Mouse (Mus musculus) cerebellum, adult 11-12 months (tissue): ENCODE data around the gene Tbcc.
"Not testable (repeated sequence)": the region's sequence is repeated elsewhere in the genome, so short reads cannot be mapped to it uniquely, and the experiment has no call there.

Experiments used
- DNase-seq: peaks from one replicate; pipeline ENCODE4 v3.0.0; 2022

Tbcc gene

DNA sequence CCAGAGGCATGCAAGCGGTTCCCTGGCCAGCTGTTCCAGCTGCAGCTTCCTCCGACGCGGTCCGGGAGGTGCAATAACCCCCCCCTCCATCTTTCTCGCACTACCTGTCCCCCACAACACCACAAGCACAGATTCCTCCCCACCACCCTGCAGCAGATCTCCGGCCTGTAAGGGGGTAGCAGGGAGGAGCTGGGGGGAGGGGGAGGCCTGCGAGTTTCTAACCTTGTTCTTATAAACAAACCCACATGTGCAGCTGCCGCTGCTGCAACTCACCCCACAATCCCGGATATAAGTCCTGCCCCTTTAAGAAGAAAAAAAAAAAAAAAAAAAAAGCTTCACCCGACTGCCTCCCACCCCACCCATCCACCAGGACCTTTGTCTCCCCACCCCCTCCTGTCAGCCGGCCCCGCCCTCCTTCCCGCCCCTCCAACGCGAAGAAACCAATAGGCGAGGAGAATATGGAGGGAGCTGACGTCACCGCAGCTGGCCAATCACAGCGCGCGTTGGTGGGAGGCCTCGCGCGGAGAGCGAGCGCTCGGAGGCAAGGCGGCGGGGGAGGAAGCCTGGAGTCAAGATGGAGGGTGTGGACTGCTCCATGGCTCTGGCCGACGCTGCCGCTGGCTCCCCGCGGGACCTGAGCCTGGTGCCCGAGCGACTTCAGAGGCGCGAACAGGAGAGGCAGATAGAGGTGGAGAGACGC lies at the start of gene Tbcc:
Tbcc (plus strand) TSS at position 569 of the 700 bp plus-strand sequence.
- peak; percentile 98 for DNase-seq

DNA sequence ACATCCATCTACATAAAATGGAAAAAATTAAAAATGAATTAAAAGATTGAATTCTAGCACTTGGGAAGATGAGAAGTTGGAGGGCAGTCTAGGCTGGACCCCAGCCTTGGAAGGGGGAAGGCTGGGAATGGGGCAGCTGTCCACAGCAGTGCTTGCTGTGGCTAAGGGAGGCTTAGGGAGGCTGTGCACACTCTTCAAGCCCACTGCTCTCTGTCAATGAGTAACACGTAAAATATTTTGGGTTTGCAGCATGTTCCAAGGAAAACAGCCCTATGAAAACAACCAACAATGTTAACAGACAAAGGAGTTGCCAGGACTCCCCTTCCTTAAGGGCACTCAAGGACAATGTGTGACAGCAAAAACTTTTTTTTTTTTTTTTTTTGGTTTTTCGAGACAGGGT lies 47.5 kb upstream of the Tbcc start:
- DNase-seq, result no peak

DNA sequence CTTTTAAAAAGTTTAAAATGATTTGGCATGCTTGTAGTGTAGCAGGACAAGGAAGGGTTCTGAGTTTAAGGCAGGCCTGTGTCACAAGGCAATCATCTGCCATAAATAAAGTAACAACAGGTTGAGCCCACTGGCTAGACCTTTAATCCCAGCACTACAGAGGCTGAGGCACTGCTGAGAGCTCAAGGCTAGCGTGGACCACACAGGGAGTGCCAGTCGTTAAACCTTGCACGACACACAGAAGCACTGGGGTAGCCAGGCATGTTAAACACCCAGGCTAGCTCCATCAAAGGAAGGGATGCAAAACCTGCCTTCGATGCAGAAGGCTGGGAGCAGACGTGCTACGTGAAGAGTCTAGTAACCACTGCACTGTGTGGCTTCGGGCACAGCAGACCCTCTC lies 46.8 kb upstream of the Tbcc start:
- DNase-seq, result no peak

DNA sequence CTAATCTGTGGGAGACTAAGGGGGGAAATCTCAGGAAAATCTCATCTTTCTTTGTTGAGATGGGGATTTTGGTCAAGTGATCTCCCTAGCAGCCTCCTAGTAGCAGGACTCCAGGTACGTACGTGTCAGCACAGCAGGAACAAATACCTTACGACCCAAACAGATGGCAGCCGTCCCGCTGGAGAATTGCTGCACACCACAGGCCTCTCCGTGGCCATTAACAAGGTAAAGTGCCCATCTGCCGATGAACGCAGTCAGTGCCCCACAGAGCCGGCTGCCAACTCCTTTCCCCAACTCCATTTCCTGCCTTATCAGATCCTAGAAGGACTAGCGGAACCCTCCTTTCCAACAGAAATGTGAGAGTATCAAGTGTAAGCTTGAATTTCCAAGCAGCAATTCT lies 45.7 kb upstream of the Tbcc start:
- peak; percentile 79 for DNase-seq

DNA sequence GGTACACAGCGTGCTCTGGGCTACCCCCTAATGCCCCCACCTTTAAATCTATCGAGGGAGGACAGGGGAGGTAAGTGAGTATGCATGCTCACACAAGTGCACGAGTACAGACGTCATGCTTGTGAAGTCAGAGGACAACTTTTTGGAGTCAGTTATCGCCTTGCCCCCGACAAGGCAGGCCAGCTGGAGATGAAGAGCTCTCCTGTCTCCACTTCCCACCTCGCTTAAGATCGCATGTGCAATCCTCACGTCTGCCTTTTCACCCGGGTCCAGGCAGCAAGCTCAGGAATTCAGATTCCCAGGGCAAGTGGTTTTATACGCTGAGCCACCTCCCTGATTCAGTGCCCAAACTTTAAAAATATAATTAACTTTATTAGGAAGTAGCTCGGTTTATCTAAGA lies 45.2 kb upstream of the Tbcc start:
- DNase-seq, result no peak

DNA sequence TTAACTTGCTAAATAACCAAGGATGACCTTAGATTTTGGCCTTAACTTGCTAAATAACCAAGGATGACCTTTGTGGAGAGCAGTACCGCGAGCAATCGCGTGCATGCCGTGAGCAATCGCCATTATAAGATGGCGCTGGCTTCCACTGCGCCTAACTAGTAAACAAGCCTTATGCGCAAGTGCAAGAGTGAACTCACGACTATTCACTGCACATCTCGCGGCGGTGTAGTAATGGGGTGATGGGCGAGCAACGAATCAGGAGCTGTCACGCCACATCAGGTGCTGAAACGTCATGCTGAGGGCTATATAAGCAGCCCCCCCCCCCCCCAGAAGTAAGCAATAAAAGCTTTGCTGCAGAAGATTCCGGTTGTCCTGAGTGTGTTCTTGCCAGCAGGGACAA lies 43.9 kb upstream of the Tbcc start:
- not testable (repeated sequence) for DNase-seq

DNA sequence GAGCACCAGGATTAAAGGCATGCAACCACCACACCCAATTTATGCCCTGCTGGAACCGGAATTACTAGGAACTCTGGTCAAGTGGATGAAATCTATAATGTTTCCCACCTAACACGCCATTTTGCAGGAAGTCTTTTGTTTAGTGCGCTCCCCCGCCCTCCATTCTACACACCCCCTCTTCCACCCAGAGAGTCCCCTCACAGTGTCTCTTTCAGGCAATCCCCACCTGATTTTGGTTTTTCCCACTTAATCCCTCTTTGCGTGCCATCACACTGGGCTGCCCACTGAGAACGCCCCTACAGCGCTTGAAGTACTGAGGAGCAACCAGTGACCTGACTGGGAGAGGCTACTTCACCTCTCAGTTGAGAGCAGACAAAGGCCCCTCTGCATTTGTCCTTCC lies 43.3 kb upstream of the Tbcc start:
- no peak for DNase-seq

DNA sequence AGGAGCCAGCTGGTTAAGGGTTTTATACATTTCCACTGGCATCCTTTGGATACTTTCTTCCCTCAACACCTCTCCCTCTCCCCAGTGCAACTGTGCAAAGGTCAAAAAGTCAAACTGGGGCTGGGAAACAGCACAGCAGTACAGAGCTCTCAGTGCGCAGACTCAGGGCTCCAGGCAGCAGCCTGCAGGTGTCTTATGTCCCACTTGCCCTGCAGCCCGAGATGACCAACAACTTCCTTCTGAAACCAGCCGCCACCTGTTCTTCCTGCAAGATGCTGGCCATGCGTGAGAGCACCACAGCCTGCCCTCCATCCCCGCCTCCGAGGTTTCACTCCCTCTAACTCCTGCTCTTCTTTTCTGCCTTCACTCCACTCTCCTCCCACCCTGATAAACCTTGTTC lies 37.8 kb upstream of the Tbcc start:
- peak; percentile 41 for DNase-seq

DNA sequence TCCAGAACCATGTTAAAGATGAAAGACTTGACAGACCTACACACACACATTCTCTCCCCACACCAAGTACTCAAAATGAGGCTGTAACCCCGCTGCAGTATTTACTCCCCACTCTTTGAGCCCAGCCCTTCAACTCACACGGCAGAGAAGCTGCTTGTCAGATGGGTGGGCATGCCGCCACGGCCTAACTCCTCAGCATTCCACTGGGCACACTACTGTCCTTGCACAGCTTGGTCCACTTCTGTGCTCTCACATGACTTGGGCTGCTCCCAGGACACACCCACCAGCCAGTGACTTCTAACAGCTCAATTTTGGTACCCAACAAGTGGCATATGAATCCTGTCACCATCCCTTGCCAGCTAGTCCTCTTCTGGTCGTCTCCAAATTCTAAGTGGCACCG lies 37.2 kb upstream of the Tbcc start:
- peak; percentile 76 for DNase-seq

DNA sequence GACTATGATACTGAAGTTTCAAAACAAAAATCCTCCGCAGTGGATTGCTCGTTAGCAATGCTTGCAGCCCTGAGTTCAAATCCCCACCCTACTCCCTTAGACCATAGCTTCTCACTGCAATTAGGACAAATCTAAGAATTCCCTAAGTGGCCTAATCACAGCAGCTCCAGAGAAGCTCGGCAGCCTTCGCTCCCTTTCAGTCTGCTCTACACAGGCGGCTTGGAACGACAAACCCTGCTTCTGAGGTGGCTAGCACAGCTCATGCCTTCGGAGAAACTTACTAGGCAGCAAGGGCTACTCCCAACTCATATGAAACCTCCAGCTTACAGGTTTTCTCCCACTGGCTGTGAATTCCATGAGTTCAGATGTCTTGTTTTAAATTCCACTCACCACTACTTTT lies 36.4 kb upstream of the Tbcc start:
- DNase-seq, result no peak

DNA sequence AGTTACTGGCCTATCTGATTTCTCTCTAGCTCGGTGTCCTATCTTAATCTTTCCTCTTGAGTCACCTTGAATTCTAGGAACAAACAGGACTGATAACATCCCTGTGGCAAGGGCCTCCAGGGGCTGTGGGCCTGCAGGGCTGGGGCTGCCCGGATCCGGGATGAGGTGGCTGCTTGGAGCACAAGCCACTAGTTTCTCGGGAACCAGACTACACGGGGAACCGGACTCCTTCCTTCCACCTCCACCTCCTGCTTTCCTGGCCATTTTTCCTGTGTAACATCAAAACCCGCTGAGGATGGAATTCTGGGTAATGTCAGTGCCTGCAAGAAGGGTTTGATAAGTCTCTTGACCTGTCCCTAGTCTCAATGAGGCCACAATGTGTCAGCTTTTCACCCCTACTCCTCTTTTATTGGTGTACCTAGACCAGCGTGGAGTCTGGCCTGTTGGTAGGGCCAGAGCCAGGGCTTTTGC lies 35.8 kb upstream of the Tbcc start:
- DNase-seq, result no peak

DNA sequence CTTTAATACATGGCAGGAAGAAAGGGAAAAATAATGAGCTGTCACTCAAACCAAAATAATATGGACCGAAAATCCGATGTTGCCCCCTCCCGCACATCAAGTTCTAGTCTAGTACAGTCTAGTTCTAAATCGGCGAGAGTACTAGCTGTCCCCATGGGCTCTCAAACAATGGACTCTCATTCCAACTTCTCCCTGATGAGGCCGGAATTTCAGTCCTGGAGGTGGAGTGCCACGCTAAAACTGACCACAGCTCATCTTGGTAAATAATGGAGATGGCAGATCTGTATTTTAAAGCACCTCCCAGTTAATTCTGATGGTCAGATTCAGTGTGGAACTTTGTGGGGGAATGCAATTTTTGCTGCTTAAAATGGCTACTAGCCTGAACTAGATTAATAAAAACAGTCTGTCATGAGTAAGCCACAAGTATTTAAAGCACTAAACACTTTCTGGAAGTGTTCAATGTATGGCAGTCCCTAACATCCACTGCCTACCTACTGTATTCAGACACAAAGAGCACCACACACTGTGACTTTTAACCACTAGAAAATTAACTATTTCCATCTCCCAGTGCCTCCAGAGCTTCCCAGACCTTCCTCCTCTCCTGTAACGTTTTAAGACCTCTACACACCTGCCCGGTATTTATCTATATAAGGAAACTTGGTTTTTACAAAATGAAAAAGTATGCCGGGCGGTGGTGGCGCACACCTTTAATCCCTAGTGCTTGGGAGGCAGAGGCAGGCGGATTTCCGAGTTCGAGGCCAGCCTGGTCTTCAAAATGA lies 35.0 kb upstream of the Tbcc start:
- peak; percentile 50 for DNase-seq

DNA sequence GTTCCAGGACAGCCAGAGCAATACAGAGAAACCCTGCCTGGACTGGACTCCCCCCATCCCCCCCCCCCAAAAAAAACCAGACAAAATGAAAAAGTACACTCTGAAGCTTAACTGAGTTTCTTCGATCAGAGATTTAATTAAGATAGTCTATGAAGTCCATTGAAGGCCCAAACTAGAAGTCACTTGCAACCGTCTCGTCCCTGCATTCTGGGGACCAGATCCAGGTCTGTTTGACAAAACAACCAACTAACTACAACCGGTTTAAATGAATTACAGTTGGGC lies 34.4 kb upstream of the Tbcc start:
- no peak for DNase-seq

DNA sequence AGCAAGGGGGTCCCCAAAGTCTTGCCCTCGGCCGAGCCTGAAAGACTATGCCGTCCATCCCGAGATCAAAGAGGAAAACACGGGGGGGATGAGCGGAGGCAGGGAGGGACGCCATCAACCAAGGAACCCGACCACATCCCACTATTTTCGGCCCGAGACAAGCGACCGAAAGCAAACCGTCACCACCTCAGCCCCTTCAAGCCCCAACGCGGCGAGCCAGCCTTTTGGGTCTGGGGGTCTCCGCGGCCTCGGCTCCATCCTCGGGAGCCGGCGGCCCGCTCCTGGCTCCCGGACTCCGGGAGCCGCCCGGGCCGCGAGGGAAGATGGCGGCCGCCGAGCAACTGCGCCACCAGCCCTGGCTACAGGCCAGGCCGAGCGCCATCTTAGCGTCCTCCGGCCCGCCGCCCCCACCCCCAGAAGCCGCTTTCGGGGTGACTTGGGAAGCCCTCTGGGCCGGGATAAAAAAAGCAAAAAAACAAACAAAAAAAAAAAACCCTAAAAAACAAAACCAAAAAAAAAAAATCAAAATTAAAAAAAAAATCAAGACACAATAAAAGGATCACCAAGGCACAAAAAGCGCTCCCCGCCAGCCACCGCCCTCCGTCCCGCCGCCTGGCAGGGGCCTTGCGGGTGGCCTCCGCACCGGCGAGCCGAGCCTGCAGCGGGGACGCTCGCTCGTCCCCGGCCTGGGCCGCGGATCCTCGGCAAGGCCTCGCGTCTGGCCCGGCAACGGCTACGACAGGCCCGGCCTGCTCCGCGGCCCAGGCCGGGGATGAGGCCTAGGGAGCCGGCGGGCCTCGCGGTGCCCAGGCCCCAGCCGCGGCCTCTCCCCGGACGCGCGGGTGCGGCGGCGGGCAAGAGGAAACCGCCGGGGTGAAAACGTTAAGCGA lies 33.8 kb upstream of the Tbcc start:
- peak; percentile 83 for DNase-seq

DNA sequence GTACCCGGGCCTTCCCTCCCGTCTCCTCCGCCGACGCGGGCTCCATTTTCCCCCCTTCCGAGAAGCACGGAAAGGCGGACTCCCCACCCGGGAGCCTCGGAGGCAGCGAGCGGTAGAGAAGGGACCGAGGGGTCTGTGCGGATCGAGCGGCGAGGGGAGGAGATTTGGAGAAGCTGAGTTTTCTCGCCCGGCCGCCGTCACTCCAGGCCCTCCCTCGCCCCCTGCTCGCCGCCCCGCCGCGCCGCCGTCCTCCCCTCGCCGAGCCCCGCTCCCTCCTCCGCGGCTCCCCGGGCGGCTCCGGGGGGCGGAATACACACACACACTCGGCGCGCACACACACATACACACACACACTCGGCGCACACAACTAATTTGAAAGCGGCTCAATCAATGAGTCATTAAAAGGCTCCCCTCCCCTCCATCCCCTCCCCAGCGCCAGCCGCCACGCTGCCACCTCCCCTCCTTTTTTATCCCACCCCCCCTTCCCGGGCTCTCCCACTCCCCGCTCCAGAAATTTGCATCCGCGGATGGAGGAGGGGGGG lies 33.1 kb upstream of the Tbcc start:
- DNase-seq, result peak; percentile 77

DNA sequence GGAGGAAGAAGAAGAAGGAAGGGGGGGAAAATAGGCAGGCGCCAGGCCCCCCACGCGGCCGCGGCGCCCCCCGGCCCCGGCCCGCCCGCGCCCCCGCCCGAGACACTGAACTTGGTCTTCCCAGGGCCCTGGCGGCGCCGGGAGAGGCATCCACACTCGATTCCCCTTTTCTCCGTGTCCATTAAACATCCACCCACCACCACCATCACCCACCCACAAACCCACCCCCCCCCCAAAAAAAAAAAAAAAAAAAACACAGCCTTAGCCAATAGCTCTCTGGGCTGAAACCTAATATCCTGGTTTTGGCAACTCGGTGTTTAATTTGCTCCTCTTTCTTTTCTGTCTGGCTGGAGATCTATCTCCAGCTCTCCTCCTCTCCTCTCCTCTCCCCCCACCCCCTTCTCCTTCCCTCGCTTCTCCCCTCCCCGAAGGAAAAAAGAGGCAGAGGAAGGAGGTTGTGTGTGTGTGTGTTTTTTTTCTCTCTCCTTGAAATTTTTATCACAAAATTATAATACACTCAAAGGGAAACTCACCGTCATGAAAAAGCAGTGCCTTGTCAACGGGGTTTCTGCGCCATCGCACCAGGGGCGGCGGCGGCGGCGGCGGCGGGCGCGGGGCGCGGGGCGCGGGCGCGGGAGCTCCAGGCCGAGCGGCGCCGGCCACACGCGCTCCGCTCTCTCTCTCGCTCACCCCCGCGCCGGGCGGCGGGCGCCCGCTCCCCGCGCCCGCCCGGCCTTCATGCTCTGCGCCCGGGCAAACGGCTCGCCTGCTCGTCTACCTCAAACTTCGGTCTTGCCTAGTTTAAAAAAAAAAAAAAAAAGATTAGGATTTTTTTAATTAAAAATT lies 32.4 kb upstream of the Tbcc start, which contains the start of gene Bicral:
Bicral (minus strand) TSS at position 580 of the 846 bp plus-strand sequence.
- DNase-seq, result peak; percentile 77

DNA sequence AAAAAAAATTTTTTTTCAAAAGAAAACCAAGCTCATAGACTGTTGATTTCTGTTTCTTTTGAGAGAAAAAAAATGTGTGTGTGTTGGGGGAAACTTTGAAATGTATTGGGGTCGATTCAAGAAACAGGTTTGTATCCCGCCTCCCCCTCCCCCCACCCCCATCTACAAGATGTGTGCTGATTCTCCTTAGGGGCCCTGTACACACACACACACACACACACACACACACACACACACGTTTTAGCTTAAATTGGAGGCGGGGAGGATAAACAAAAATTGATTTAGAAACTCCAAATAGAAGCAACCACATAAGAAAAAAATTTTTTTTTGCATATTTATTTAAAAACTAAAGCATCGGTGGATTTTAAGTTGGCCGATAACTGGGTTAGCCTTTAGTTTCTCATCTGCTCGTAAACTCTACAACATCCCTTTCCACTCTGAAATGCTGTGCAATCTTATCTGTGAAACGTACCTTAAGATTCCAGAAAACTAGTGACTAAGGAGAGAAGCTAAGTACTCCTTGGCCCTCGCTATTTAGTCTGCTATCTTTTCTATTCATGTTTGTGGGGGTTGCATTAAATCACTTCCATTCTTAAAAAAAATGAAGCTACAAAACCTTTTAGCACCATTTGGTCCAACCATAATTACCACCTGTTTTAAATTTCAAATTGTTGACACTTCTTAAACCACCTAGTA lies 31.6 kb upstream of the Tbcc start:
- no peak for DNase-seq

DNA sequence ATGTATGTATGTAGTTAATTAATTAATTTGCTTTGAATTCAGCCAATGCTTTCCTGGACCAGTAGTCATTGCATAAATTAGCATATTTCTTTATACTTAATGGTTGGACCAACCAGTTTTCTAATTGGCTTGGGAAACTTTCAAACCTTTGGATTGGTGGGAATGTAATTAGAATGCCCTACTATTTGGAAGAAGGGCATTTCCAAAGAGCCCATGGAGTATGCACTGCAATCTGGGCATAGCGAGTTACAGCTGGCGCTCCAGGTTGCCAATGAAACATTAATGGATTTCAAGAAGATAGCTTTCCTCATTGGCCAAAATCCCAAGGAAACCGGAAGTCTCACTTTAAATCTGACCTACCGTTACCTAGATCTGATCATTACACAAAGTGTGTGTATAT lies 30.4 kb upstream of the Tbcc start:
- DNase-seq, result no peak

DNA sequence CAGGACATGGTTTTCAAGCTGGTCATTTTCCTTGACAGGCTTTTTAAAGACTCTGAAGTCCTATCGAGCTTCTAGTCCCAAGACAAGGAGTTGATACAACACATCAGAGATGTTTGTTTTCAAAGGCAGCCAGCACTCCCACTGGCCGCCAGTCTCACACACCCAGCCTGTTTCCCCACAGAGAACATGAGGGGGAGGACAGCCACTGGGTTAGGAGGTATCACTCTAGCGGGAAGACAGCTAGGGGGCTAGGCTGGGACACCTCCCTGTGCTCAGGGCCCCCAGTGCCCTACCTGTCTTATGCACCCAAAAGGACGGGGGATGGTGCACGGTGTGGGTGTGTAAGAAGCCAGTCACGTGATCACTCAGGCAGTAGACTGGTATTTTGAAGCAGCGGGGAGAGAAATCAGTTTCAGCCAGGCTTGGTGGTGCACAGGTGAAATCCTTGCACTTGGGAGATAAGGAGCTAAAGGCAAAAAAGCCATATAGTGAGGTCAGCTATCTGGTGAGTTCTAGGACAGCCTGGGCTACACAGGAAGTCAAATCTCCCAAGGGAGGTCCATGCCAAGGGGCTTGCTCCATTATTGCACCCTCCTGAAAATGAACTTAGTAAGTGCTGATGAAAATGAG lies 25.8 kb upstream of the Tbcc start:
- no peak for DNase-seq

DNA sequence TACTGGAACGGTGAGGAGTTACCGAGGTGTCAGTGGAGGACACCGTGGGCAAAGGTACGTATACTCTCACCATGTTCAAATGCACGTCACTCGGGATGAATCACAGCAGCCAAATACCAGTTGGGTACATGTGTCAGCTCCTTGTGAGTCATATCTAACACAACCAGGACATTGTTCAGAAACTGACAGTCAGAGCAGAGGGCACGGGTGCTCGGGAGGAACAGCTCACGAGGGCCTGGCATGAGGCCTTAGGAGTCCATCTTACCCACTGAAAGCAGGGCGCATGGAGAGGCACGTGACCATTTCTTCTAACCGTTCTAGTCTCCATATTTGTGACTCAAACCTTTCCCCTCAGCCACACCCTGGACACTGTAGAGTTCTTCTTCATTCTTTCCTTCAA lies 23.6 kb upstream of the Tbcc start:
- DNase-seq, result no peak

DNA sequence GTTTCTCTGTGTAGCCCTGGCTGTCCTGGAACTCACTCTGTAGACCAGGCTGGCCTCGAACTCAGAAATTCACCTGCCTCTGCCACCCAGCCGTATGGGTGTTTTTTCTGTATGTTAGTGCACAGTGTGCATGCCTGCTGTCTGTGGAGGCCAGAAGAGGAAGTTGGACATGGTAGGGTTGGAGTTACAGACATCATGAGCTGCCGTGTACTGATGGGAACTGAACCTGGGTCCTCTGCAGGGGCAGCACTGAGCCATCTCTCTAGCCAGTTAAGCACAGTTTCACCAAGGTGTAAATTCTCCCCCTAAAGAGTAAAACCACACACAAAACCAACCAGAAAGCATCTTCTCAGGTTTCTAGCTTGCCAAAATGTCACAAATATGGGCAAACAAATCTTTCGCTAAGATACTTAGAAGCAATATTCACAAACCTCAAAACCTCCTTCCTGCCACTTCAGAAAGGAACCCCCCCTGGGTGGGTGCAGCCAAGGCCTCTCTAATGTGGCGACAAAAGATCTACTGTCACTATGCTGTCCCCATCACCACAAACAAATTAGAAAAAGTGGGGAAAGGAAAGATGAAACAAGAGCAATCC lies 20.2 kb upstream of the Tbcc start:
- no peak for DNase-seq
